Mouse (Mus musculus): ENCODE data around the gene Cd40lg. TPM values are rescaled to one million over a fixed set of nuclear protein-coding genes. Genes with fewer than 3 reads are reported as not detected.

Cd40lg gene
- polyA plus RNA-seq, 1 experiment from 2014 or later: not detected

- H3K4me1 ChIP-seq (ENCODE audit: control insufficient read depth, insufficient read depth, low read length): no peaks in the 10 kb centered on the region
- H3K36me3 ChIP-seq (ENCODE audit: control insufficient read depth, insufficient read depth, low read length): no peaks in the 10 kb centered on the region
- H3K27ac ChIP-seq (ENCODE audit: low read depth, low read length): no peak overlapping the region
- ATAC-seq (ENCODE audit: insufficient read depth, low FRiP score, low TSS enrichment) (no peak), DNase-seq (ENCODE audit: low spot score) (no peak)
- no peak overlapping the region for H3K4me2 ChIP-seq (ENCODE audit: low read depth)
- 42% methylated on average over 2 of the region's 2 CpGs for WGBS
- H3K27me3 ChIP-seq (ENCODE audit: control insufficient read depth, insufficient read depth, low read length): no peaks in the 10 kb centered on the region
- H3K9me3 ChIP-seq (ENCODE audit: control insufficient read depth, low read length): no peaks in the 10 kb centered on the region
- no peak overlapping the region for H3K4me3 ChIP-seq (ENCODE audit: low read depth, low read length)
- no peak overlapping the region for H3K9ac ChIP-seq (ENCODE audit: low read length)
Observed at GRCm38 (mm10) chrX:57198036-57198435, 13.9 kb upstream of the Cd40lg start.

GRCm38 (mm10) chrX:57200397-57200796 is 11.5 kb upstream of the Cd40lg start:
- DNase-seq (ENCODE audit: low spot score): no peak
- Histone ChIP-seq H3K27ac (ENCODE audit: low read depth, low read length) (no peak overlapping the region), H3K27me3 (ENCODE audit: control insufficient read depth, insufficient read depth, low read length) (no peaks in the 10 kb centered on the region), H3K4me2 (ENCODE audit: low read depth) (no peak overlapping the region), H3K9me3 (ENCODE audit: control insufficient read depth, low read length) (no peaks in the 10 kb centered on the region), H3K4me1 (ENCODE audit: control insufficient read depth, insufficient read depth, low read length) (no peaks in the 10 kb centered on the region), H3K36me3 (ENCODE audit: control insufficient read depth, insufficient read depth, low read length) (no peaks in the 10 kb centered on the region), H3K4me3 (ENCODE audit: low read depth, low read length) (no peak overlapping the region), H3K9ac (ENCODE audit: low read length) (no peak overlapping the region)
- no peak for ATAC-seq (ENCODE audit: insufficient read depth, low FRiP score, low TSS enrichment)
- WGBS: 76% methylated on average over 2 of the region's 2 CpGs

- Histone ChIP-seq H3K4me2 (ENCODE audit: low read depth) (no peak overlapping the region), H3K4me3 (ENCODE audit: low read depth, low read length) (no peak overlapping the region), H3K36me3 (ENCODE audit: control insufficient read depth, insufficient read depth, low read length) (no peaks in the 10 kb centered on the region), H3K9me3 (ENCODE audit: control insufficient read depth, low read length) (no peaks in the 10 kb centered on the region), H3K27ac (ENCODE audit: low read depth, low read length) (no peak overlapping the region), H3K27me3 (ENCODE audit: control insufficient read depth, insufficient read depth, low read length) (no peaks in the 10 kb centered on the region), H3K9ac (ENCODE audit: low read length) (no peak overlapping the region), H3K4me1 (ENCODE audit: control insufficient read depth, insufficient read depth, low read length) (no peaks in the 10 kb centered on the region)
- no peak for ATAC-seq (ENCODE audit: insufficient read depth, low FRiP score, low TSS enrichment)
- no peak for DNase-seq (ENCODE audit: low spot score)
- WGBS: 100% methylated on average over 1 of the region's 1 CpGs
Observed at GRCm38 (mm10) chrX:57210591-57210990, 1.4 kb upstream of the Cd40lg start.

GRCm38 (mm10) chrX:57212862-57213261 is 919 bp downstream of the Cd40lg start:
- H3K9ac ChIP-seq (ENCODE audit: low read length): no peak overlapping the region
- DNase-seq (ENCODE audit: low spot score): no peak
- 89% methylated on average over 3 of the region's 3 CpGs for WGBS

GRCm38 (mm10) chrX:57215495-57215894 is 3.6 kb downstream of the Cd40lg start:
- ATAC-seq (ENCODE audit: insufficient read depth, low FRiP score, low TSS enrichment) (no peak), DNase-seq (ENCODE audit: low spot score) (no peak)
- H3K9ac ChIP-seq (ENCODE audit: low read length): no peak overlapping the region
- no peak overlapping the region for H3K27ac ChIP-seq (ENCODE audit: low read depth, low read length)
- H3K36me3 ChIP-seq (ENCODE audit: control insufficient read depth, insufficient read depth, low read length): no peaks in the 10 kb centered on the region
- no peak overlapping the region for H3K4me2 ChIP-seq (ENCODE audit: low read depth)
- no peak overlapping the region for H3K4me3 ChIP-seq (ENCODE audit: low read depth, low read length)
- 88% methylated on average over 4 of the region's 4 CpGs for WGBS
- H3K27me3 ChIP-seq (ENCODE audit: control insufficient read depth, insufficient read depth, low read length): no peaks in the 10 kb centered on the region
- no peaks in the 10 kb centered on the region for H3K9me3 ChIP-seq (ENCODE audit: control insufficient read depth, low read length)
- no peaks in the 10 kb centered on the region for H3K4me1 ChIP-seq (ENCODE audit: control insufficient read depth, insufficient read depth, low read length)

More at GRCm38 (mm10) chrX:57212862-57213261, 919 bp downstream of the Cd40lg start:
- H3K4me1 ChIP-seq (ENCODE audit: control insufficient read depth, insufficient read depth, low read length): no peaks in the 10 kb centered on the region
- H3K27ac ChIP-seq (ENCODE audit: low read depth, low read length): no peak overlapping the region
- H3K9me3 ChIP-seq (ENCODE audit: control insufficient read depth, low read length): no peaks in the 10 kb centered on the region
- no peaks in the 10 kb centered on the region for H3K27me3 ChIP-seq (ENCODE audit: control insufficient read depth, insufficient read depth, low read length)
- no peak overlapping the region for H3K4me3 ChIP-seq (ENCODE audit: low read depth, low read length)
- H3K36me3 ChIP-seq (ENCODE audit: control insufficient read depth, insufficient read depth, low read length): no peaks in the 10 kb centered on the region
- no peak overlapping the region for H3K4me2 ChIP-seq (ENCODE audit: low read depth)
- ATAC-seq (ENCODE audit: insufficient read depth, low FRiP score, low TSS enrichment): no peak

GRCm38 (mm10) chrX:57216271-57216670 is 4.3 kb downstream of the Cd40lg start:
- ATAC-seq (ENCODE audit: insufficient read depth, low FRiP score, low TSS enrichment): no peak
- H3K4me3 ChIP-seq (ENCODE audit: low read depth, low read length): no peak overlapping the region
- no peak overlapping the region for H3K27ac ChIP-seq (ENCODE audit: low read depth, low read length)
- H3K4me2 ChIP-seq (ENCODE audit: low read depth): no peak overlapping the region
- no peaks in the 10 kb centered on the region for H3K27me3 ChIP-seq (ENCODE audit: control insufficient read depth, insufficient read depth, low read length)
- H3K4me1 ChIP-seq (ENCODE audit: control insufficient read depth, insufficient read depth, low read length): no peaks in the 10 kb centered on the region
- no peak overlapping the region for H3K9ac ChIP-seq (ENCODE audit: low read length)
- 79% methylated on average over 5 of the region's 5 CpGs for WGBS
- no peaks in the 10 kb centered on the region for H3K9me3 ChIP-seq (ENCODE audit: control insufficient read depth, low read length)
- H3K36me3 ChIP-seq (ENCODE audit: control insufficient read depth, insufficient read depth, low read length): no peaks in the 10 kb centered on the region
- no peak for DNase-seq (ENCODE audit: low spot score)

- Histone ChIP-seq H3K36me3 (ENCODE audit: control insufficient read depth, insufficient read depth, low read length) (no peaks in the 10 kb centered on the region), H3K4me3 (ENCODE audit: low read depth, low read length) (no peak overlapping the region), H3K9me3 (ENCODE audit: control insufficient read depth, low read length) (no peaks in the 10 kb centered on the region), H3K27ac (ENCODE audit: low read depth, low read length) (no peak overlapping the region), H3K27me3 (ENCODE audit: control insufficient read depth, insufficient read depth, low read length) (no peaks in the 10 kb centered on the region), H3K4me1 (ENCODE audit: control insufficient read depth, insufficient read depth, low read length) (no peaks in the 10 kb centered on the region), H3K9ac (ENCODE audit: low read length) (no peak overlapping the region), H3K4me2 (ENCODE audit: low read depth) (no peak overlapping the region)
- DNase-seq (ENCODE audit: low spot score) (no peak), ATAC-seq (ENCODE audit: insufficient read depth, low FRiP score, low TSS enrichment) (no peak)
- WGBS: 88% methylated on average over 5 of the region's 5 CpGs
Observed at GRCm38 (mm10) chrX:57219563-57219962, 7.6 kb downstream of the Cd40lg start.

- H3K4me2 ChIP-seq (ENCODE audit: low read depth): no peak overlapping the region
- no peak overlapping the region for H3K9ac ChIP-seq (ENCODE audit: low read length)
- ATAC-seq (ENCODE audit: insufficient read depth, low FRiP score, low TSS enrichment): no peak
- DNase-seq (ENCODE audit: low spot score): no peak
- no peaks in the 10 kb centered on the region for H3K27me3 ChIP-seq (ENCODE audit: control insufficient read depth, insufficient read depth, low read length)
- whole genome bisulfite sequencing: 84% methylated on average over 3 of the region's 3 CpGs
- no peak overlapping the region for H3K27ac ChIP-seq (ENCODE audit: low read depth, low read length)
- no peaks in the 10 kb centered on the region for H3K4me1 ChIP-seq (ENCODE audit: control insufficient read depth, insufficient read depth, low read length)
- H3K9me3 ChIP-seq (ENCODE audit: control insufficient read depth, low read length): no peaks in the 10 kb centered on the region
- no peaks in the 10 kb centered on the region for H3K36me3 ChIP-seq (ENCODE audit: control insufficient read depth, insufficient read depth, low read length)
- H3K4me3 ChIP-seq (ENCODE audit: low read depth, low read length): no peak overlapping the region
Observed at GRCm38 (mm10) chrX:57221881-57222280, 9.9 kb downstream of the Cd40lg start.

- WGBS: 86% methylated on average over 10 of the region's 10 CpGs
- H3K27me3 ChIP-seq (ENCODE audit: control insufficient read depth, insufficient read depth, low read length): no peaks in the 10 kb centered on the region
- H3K36me3 ChIP-seq (ENCODE audit: control insufficient read depth, insufficient read depth, low read length): no peaks in the 10 kb centered on the region
- no peak overlapping the region for H3K4me3 ChIP-seq (ENCODE audit: low read depth, low read length)
- H3K9ac ChIP-seq (ENCODE audit: low read length): no peak overlapping the region
- H3K27ac ChIP-seq (ENCODE audit: low read depth, low read length): no peak overlapping the region
- ATAC-seq (ENCODE audit: insufficient read depth, low FRiP score, low TSS enrichment): no peak
- H3K4me1 ChIP-seq (ENCODE audit: control insufficient read depth, insufficient read depth, low read length): no peaks in the 10 kb centered on the region
- H3K9me3 ChIP-seq (ENCODE audit: control insufficient read depth, low read length): no peaks in the 10 kb centered on the region
- DNase-seq (ENCODE audit: low spot score): no peak
- no peak overlapping the region for H3K4me2 ChIP-seq (ENCODE audit: low read depth)
Observed at GRCm38 (mm10) chrX:57223301-57223700, 11.4 kb downstream of the Cd40lg start.

Measured in neural tube, embryonic 11.5 days (tissue).